22 mouse cellular contexts compared by ENCODE assay signal in the genomic region with DNA sequence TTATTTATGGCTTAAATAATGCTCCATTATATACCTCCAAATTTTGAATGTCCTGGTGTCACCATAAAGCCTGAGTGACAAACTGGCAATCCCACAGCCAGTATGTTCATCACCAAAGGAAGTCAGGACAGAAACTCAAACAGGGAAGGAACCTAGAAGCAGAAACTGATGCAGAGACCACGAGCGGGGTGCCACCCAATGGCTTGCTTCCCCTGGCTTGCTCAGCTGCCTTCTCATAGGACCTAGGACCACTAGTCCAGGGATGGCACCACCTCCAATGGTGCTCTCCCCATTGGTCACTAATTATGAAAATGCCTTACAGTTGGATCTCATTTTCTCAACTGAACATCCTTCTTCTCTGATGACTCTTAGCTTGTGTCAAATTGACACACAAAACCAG. TPM values are rescaled to one million over a fixed set of nuclear protein-coding genes. Genes with fewer than 3 reads are reported as not detected.
A peak's percentile ranks its signal among the peaks of the same experiment; 100 is the strongest.
DNase-seq lines count a peak whose midpoint lies in the region; ATAC-seq lines count a peak whose summit lies in the region.
"Had no signal": no experiment of that assay in that cellular context is flagged by ENCODE, and none has a peak within 500 bp of the region (broad histone marks: within the 10 kb centered on the region; RNA-seq: fewer than 3 reads in every experiment).

No protein-coding gene starts in this region.

- no peak overlapping the region for H3K27ac ChIP-seq in intestine, embryonic 15.5 days
- H3K27ac ChIP-seq: embryonic facial prominence, embryonic 10.5 days; embryonic facial prominence, embryonic 12.5 days; forebrain, embryonic 13.5 days; forebrain, embryonic 15.5 days had no signal

- 86% methylated on average over 2 of the region's 2 CpGs for WGBS in intestine, embryonic 15.5 days

- peaks cover 8% of the 10 kb centered on the region; the same call in 1 of the 2 replicates for H3K36me3 ChIP-seq in intestine, embryonic 15.5 days

- peak; percentile 76 for DNase-seq in heart, adult 11 months
- no peak for DNase-seq in heart, adult 9 months (ENCODE audit: low spot score in 2 of 2)
- DNase-seq in frontal cortex, postnatal 14 days (ENCODE audit: low spot score in 2 of 2): no peak
- DNase-seq: adrenal gland, adult 2 months; adrenal gland, postnatal 10 days; adrenal gland, postnatal 25 days; B cell, adult 2 months; cerebellum, adult 11 months; cerebellum, adult 18-20 months; cerebellum, adult 8-10 months; cerebellum, adult 9-11 months; cerebellum, postnatal 14 days; cerebellum, postnatal 36 days; forebrain, postnatal 0 days had no signal

- no peak overlapping the region for H3K4me3 ChIP-seq in intestine, embryonic 15.5 days (replicated peaks)
- H3K4me3 ChIP-seq: embryonic facial prominence, embryonic 10.5 days; embryonic facial prominence, embryonic 12.5 days; forebrain, embryonic 13.5 days; forebrain, embryonic 15.5 days had no signal

- H3K4me1 ChIP-seq in intestine, embryonic 15.5 days (replicated peaks): no peaks in the 10 kb centered on the region
- H3K4me1 ChIP-seq: embryonic facial prominence, embryonic 10.5 days; embryonic facial prominence, embryonic 12.5 days; forebrain, embryonic 13.5 days; forebrain, embryonic 15.5 days had no signal

- no peaks in the 10 kb centered on the region for H3K9me3 ChIP-seq in intestine, embryonic 15.5 days
- H3K9me3 ChIP-seq: embryonic facial prominence, embryonic 10.5 days; embryonic facial prominence, embryonic 12.5 days; forebrain, embryonic 13.5 days; forebrain, embryonic 15.5 days had no signal

- ATAC-seq in granulocyte monocyte progenitor cell, adult 5-6 weeks (replicated peaks; ENCODE audit: poor library complexity, severe bottlenecking): peak; percentile 75
- ATAC-seq in megakaryocyte progenitor cell, adult 5-6 weeks (replicated peaks; ENCODE audit: poor library complexity): peak; percentile 32; the same call in 1 of the 2 replicates
- ATAC-seq in intestine, embryonic 15.5 days: no peak
- ATAC-seq: CD4-positive, CD25-positive, alpha-beta regulatory T cell, adult 4 months; forebrain, embryonic 13.5 days; forebrain, embryonic 15.5 days; forebrain, postnatal 0 days had no signal

- H3K27me3 ChIP-seq in intestine, embryonic 15.5 days (replicated peaks): no peaks in the 10 kb centered on the region
- H3K27me3 ChIP-seq: embryonic facial prominence, embryonic 12.5 days; forebrain, embryonic 13.5 days; forebrain, embryonic 15.5 days had no signal

- no peak overlapping the region for H3K4me2 ChIP-seq in intestine, embryonic 15.5 days (replicated peaks)
- H3K4me2 ChIP-seq: embryonic facial prominence, embryonic 12.5 days; forebrain, embryonic 13.5 days; forebrain, embryonic 15.5 days had no signal

- no peak overlapping the region for H3K9ac ChIP-seq in intestine, embryonic 15.5 days
- H3K9ac ChIP-seq: embryonic facial prominence, embryonic 12.5 days; forebrain, embryonic 13.5 days; forebrain, embryonic 15.5 days; forebrain, postnatal 0 days had no signal

RNA-seq across cellular contexts. Expression of a gene that starts 19.7 kb away (rescaled TPM):
- total RNA-seq in granulocyte monocyte progenitor cell, adult 5-6 weeks (2014; fragmentation: Nextera tagmentation): 12.7 and 18.9 TPM in 2 replicates
- 12.2 and 19.9 TPM in 2 replicates for total RNA-seq in granulocyte monocyte progenitor cell, adult 5-6 weeks (2017)
- 11.3 and 21.4 TPM in 2 replicates for total RNA-seq in megakaryocyte progenitor cell, adult 5-6 weeks (2015)
- total RNA-seq in megakaryocyte progenitor cell, adult 5-6 weeks (2017): 11.2 and 16.5 TPM in 2 replicates
- polyA plus RNA-seq in intestine, embryonic 15.5 days (2015; fragmentation: Nextera tagmentation; extraction: Ambion mirVana): 21.4 and 22.5 TPM in 2 replicates

RNA-seq across cellular contexts. Expression of a gene that starts 38.6 kb away (rescaled TPM):
- total RNA-seq in granulocyte monocyte progenitor cell, adult 5-6 weeks (2014; fragmentation: Nextera tagmentation): 127 and 128 TPM in 2 replicates
- 338 and 392 TPM in 2 replicates for total RNA-seq in granulocyte monocyte progenitor cell, adult 5-6 weeks (2017)
- 156 and 168 TPM in 2 replicates for total RNA-seq in megakaryocyte progenitor cell, adult 5-6 weeks (2015)
- total RNA-seq in megakaryocyte progenitor cell, adult 5-6 weeks (2017): 332 and 482 TPM in 2 replicates
- 335 and 379 TPM in 2 replicates for polyA plus RNA-seq in intestine, embryonic 15.5 days (2015; fragmentation: Nextera tagmentation; extraction: Ambion mirVana)
